Mouse (Mus musculus) embryonic facial prominence, embryonic 10.5 days (tissue): ENCODE results near the gene Kif28. TPM values are rescaled to one million over a fixed set of nuclear protein-coding genes. Genes with fewer than 3 reads are reported as not detected.

Experiments
- DNase-seq: peaks from one replicate; pipeline ENCODE4 v3.0.0-alpha.2; 2017; ENCODE audit warnings: low spot score
- H3K27ac ChIP-seq: fragments of 300-500 bp; sonication (generic); replicated peaks from 2 replicates; pipeline ENCODE4 v1.5.1; 2016; ENCODE audit warnings: mild to moderate bottlenecking
- H3K27me3 ChIP-seq: fragments of 300-500 bp; sonication (generic); replicated peaks from 2 replicates; pipeline ENCODE4 v1.6.1; 2016; ENCODE audit warnings: low read depth, mild to moderate bottlenecking; ENCODE audit not compliant: poor library complexity, severe bottlenecking
- H3K36me3 ChIP-seq: fragments of 300-500 bp; sonication (generic); replicated peaks from 2 replicates; pipeline ENCODE4 v1.6.1; 2016; ENCODE audit warnings: mild to moderate bottlenecking, moderate library complexity
- H3K4me1 ChIP-seq: fragments of 300-500 bp; sonication (generic); 2 replicates; pipeline ENCODE4 v1.6.1; 2016
- H3K4me3 ChIP-seq: fragments of 300-500 bp; sonication (generic); 2 replicates; pipeline ENCODE4 v1.5.1; 2016; ENCODE audit warnings: mild to moderate bottlenecking, moderate library complexity
- H3K9me3 ChIP-seq: fragments of 300-500 bp; sonication (generic); 2 replicates; pipeline ENCODE4 v1.6.1; 2016; ENCODE audit warnings: mild to moderate bottlenecking
- WGBS: fragments of 180-500 bp; shearing (Covaris S2); methylation state at CpG from one replicate; pipeline ENCODE4 v1.1.7; 2016; 5-methylcytosine and 5-hydroxymethylcytosine counted together
- polyA plus RNA-seq: library from polyadenylated mRNA; unstranded; fragments of >200 nt; fragmentation: Nextera tagmentation; extraction: Ambion mirVana; gene quantifications from 2 replicates; pipeline ENCODE4 v1.2.1, GENCODE M21; 2016

The Kif28 gene
- 0.06 TPM in 1 of 2 replicates, not detected in the other for polyA plus RNA-seq

DNA sequence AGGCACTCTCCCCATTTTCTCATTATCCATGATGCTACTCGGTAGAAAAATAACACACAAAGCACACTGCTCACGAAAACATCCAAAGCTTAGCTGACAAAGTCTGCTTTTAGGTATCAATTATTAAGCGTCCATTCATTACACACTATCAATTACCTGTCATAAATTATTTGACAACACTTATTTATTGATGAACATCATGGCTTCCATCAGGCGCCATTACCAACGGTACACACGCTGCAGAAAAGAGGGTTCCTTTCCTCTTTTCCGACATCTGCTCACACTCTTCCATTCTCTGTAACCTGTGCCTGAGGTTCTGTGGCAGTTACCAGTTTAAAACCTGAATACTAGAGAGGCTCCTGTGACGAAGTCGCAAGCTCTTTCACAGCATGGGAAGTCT is at the start of gene Kif28:
Kif28 (minus strand) TSS at position 101 of the 400 bp plus-strand sequence.
- Histone ChIP-seq H3K4me3 (no peak within 1 kb of the TSS), H3K9me3 (no peaks in the 10 kb centered on the region), H3K36me3 (peaks cover 73% of the 10 kb centered on the region), H3K27ac (no peak within 1 kb of the TSS), H3K27me3 (no peaks in the 10 kb centered on the region), H3K4me1 (no peaks in the 10 kb centered on the region)
- 95% methylated on average over 9 of the region's 9 CpGs for WGBS
- DNase-seq: no peak

DNA sequence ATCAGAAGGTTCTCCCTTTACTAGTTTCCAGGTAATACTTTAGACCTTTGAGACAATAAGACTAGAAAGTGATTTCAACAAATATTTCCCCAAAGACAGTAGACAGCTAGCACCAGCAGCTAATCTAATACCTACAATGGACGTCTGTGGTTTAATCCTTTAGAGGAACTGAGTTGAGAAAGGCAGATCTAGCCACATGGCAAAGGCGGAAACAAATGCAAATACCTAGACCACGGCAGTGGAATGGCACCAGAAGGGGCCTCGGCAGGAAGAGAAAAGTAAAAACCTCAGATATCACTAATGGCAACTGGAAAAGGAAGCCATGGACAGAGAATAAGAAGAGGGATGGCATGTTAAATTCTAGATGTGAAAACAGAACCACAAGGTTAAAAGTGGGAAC is 42.2 kb upstream of the Kif28 start:
- Histone ChIP-seq H3K4me1 (no peaks in the 10 kb centered on the region), H3K27ac (no peak overlapping the region), H3K27me3 (no peaks in the 10 kb centered on the region), H3K4me3 (no peak overlapping the region), H3K36me3 (peaks cover 98% of the 10 kb centered on the region), H3K9me3 (no peaks in the 10 kb centered on the region)
- WGBS: 86% methylated on average over 4 of the region's 4 CpGs
- DNase-seq: no peak

DNA sequence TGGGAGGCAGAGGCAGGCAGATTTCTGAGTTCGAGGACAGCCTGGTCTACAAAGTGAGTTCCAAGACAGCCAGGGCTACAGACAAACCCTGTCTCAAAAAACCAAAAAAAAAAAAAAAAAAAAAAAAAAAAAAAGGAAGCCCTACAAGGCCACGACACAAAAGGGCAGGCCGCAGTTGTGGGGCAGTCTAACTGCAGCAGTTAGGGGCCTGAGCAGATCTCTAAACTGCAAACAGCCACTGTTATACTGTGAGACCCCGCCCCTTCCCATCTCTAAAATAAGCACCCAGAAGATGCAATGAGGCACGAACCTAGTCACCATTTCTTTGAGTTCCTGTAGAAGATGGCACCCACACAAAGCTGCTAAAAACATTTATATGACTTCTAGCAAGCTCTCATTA is 40.4 kb upstream of the Kif28 start:
- H3K4me1 ChIP-seq: no peaks in the 10 kb centered on the region
- WGBS: 93% methylated on average over 5 of the region's 5 CpGs
- no peak for DNase-seq

DNA sequence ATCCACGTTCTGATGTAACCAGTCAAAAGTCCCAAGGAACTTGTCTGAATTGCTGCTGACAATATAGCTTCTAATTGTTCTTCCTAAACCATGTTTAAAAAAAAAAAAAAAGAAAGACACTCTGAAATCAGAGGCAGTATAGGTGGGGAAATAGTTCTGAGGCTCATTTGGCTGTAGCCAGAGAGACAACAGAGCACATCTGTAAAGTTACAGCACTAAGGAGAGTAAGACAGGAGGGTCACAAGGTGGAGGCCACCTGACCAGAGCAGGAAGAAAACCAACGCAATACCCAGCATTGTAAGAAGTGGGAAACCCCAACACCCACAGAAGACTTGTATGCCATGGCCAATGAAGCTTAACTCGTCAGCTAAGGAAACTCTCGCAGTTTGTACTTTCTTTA is 39.0 kb upstream of the Kif28 start:
- DNase-seq: no peak
- Histone ChIP-seq H3K9me3 (no peaks in the 10 kb centered on the region), H3K4me3 (no peak overlapping the region), H3K36me3 (peaks cover 98% of the 10 kb centered on the region), H3K4me1 (no peaks in the 10 kb centered on the region), H3K27ac (no peak overlapping the region), H3K27me3 (no peaks in the 10 kb centered on the region)
- 90% methylated on average over 4 of the region's 4 CpGs for WGBS

More for the DNA sequence above, 40.4 kb upstream of the Kif28 start:
- peaks cover 98% of the 10 kb centered on the region for H3K36me3 ChIP-seq
- no peak overlapping the region for H3K27ac ChIP-seq
- no peak overlapping the region for H3K4me3 ChIP-seq
- no peaks in the 10 kb centered on the region for H3K9me3 ChIP-seq
- H3K27me3 ChIP-seq: no peaks in the 10 kb centered on the region

DNA sequence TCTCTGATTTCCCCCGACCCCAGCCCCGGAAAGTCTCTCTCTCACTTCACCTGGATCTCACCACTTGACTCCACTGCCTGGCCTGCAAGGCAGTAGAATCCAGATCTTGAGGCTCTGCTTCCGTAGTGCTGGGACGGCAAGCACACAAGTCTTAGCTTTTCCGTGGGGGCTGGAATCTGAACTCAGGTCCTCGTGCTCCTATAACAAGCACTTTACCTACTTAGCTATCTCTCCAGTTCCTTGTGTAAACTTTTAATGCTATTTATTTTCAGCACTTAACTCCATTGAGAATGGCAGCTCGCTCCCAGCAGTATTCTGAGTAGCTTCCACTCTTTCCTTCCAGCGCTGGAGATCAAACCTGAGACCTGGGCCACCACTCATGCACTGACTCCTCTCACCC is 31.8 kb upstream of the Kif28 start:
- H3K4me1 ChIP-seq: no peaks in the 10 kb centered on the region
- no peak for DNase-seq
- H3K27me3 ChIP-seq: no peaks in the 10 kb centered on the region
- H3K36me3 ChIP-seq: peaks cover 100% of the 10 kb centered on the region
- H3K27ac ChIP-seq: no peak overlapping the region
- no peaks in the 10 kb centered on the region for H3K9me3 ChIP-seq
- 95% methylated on average over 8 of the region's 8 CpGs for WGBS
- H3K4me3 ChIP-seq: no peak overlapping the region

DNA sequence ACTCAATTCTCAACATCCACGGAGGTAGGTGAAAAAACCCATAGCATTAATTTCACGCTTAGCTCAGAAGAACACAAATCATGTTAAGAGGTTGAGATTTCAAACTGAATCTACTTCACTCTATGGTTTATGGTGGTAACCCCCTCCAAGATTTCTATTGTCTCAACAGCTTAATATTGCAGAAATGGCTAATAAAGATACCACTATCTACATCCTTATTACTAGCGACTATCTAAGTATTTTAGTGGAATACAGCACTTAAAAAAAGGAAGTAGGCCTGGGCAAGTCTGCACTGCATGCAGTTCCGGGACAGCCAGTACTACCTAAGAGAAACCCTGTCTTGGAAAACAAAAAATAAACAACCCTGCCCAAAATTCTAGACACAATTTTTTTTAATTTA is 15.5 kb upstream of the Kif28 start:
- H3K4me1 ChIP-seq: no peaks in the 10 kb centered on the region
- DNase-seq: no peak
- H3K4me3 ChIP-seq: no peak overlapping the region
- no peak overlapping the region for H3K27ac ChIP-seq
- H3K9me3 ChIP-seq: no peaks in the 10 kb centered on the region
- peaks cover 100% of the 10 kb centered on the region for H3K36me3 ChIP-seq
- 92% methylated on average over 4 of the region's 4 CpGs for WGBS
- H3K27me3 ChIP-seq: no peaks in the 10 kb centered on the region

DNA sequence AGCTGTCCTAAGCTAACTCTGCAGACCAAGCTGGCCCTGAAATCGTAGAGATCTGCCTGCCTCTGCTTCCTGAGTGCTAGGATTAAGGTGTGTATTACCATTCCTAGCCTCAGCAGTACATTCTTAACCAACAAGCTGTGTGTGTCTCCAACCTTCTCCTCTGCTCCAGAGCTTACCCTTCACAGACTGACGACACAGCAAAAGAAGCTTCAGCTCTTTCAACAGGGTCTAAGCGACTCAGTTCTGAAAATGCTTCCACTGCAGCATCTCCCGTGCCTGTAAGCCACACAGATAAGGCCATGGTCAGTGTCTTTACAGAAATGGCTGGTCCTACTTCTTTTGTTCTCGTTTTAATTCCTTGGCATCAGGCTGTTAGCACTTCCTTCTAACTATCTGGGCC is 15.0 kb upstream of the Kif28 start:
- no peak for DNase-seq
- Histone ChIP-seq H3K4me1 (no peaks in the 10 kb centered on the region), H3K27me3 (no peaks in the 10 kb centered on the region), H3K9me3 (no peaks in the 10 kb centered on the region), H3K36me3 (peaks cover 99% of the 10 kb centered on the region), H3K4me3 (no peak overlapping the region), H3K27ac (no peak overlapping the region)
- 96% methylated on average over 5 of the region's 5 CpGs for WGBS

DNA sequence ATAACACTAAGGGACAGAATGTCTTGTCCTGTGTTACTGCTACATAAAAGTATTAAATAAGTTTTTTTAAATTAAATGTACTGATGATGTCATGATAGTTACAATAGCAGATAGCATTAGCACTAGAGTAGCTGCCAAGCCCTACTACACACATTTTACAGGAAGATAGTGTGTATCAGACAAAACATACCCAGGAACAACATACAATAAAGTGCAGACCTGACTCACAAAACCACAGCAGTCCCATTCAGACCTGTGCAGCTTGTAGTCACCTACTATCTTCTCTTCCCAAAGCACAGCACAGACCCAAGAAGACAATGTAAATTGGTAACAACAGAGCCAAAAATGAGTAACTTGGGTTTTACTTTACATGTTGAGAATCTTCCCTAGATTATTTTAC is 11.4 kb upstream of the Kif28 start:
- Histone ChIP-seq H3K27ac (no peak overlapping the region), H3K9me3 (no peaks in the 10 kb centered on the region), H3K4me1 (no peaks in the 10 kb centered on the region), H3K27me3 (no peaks in the 10 kb centered on the region), H3K36me3 (peaks cover 99% of the 10 kb centered on the region), H3K4me3 (no peak overlapping the region)
- DNase-seq: no peak

DNA sequence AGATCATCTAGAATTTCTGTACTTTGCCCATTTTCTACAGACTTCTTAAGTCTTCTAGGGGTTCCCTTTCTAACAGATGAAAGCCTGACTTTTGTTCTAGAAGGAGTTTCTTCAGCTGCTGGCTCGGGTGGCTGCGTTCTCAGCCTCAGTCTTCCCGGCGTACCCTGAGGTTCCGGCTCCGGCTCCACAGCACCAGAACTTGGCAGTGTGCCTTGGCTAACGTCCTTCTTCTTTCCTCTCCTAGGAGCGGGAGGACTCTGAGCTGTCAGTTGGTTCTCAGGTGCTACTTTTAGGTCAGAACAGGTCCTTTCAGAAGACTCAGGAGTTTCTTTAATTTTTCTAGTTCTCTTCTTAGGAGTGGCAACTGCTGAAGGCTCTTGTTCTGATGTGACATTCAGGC is 7.9 kb upstream of the Kif28 start:
- Histone ChIP-seq H3K27me3 (no peaks in the 10 kb centered on the region), H3K9me3 (no peaks in the 10 kb centered on the region), H3K4me1 (no peaks in the 10 kb centered on the region), H3K36me3 (peaks cover 99% of the 10 kb centered on the region), H3K4me3 (no peak overlapping the region), H3K27ac (no peak overlapping the region)
- no peak for DNase-seq
- 95% methylated on average over 8 of the region's 8 CpGs for WGBS

DNA sequence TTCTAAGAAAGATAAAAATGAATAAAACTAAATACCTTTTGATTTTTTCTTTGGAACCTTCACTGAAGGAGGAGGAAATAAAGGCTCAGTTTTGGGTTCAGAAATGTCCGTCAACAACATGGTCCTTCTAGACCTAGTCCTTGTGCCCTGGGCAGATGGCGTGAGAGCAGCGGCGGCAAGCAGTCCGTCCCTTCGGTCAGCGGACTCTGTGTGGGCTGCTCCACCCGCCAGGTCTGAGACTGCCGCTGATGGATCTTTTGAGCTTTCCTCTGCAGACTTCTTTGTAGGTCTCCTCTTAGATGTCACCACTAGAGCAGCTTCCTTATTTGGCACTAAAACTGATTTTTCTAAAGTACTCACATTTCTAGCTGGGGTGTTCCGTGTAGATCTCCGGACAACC is 7.2 kb upstream of the Kif28 start:
- Histone ChIP-seq H3K4me3 (no peak overlapping the region), H3K27me3 (no peaks in the 10 kb centered on the region), H3K36me3 (peaks cover 99% of the 10 kb centered on the region), H3K27ac (no peak overlapping the region), H3K4me1 (no peaks in the 10 kb centered on the region), H3K9me3 (no peaks in the 10 kb centered on the region)
- DNase-seq: no peak
- WGBS: 96% methylated on average over 11 of the region's 11 CpGs

DNA sequence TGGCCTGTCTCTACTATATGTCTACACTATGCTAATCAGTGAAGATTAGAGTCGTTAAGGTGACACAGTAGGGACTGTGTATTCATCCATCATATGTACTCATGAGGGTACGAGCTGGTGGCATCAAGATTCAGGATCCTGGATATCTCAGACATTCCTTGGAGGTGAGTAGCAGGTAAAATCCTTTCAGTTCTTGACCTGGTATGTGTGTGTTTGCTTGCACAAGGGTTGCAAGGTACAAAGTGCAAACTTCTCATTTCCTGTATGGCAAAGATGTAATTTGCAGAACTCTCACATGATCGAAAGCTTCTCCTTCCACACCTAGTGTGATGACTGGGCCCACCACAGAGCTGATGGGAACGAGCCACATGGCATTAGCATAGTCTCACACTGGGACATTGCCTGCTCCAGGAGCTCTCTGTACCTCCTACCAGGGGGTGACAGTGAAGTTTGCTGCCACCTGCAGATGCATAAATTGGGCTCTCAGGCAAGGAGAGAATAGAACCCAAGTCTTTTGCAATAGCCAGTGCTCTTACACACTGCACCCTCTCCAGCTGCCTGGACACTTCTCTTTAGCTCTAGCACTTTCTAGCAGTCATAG is 1.4 kb downstream of the Kif28 start:
- Histone ChIP-seq H3K4me1 (no peaks in the 10 kb centered on the region), H3K36me3 (peaks cover 59% of the 10 kb centered on the region), H3K4me3 (no peak overlapping the region), H3K9me3 (no peaks in the 10 kb centered on the region), H3K27ac (no peak overlapping the region), H3K27me3 (no peaks in the 10 kb centered on the region)
- no peak for DNase-seq
- WGBS: 84% methylated on average over 4 of the region's 4 CpGs

DNA sequence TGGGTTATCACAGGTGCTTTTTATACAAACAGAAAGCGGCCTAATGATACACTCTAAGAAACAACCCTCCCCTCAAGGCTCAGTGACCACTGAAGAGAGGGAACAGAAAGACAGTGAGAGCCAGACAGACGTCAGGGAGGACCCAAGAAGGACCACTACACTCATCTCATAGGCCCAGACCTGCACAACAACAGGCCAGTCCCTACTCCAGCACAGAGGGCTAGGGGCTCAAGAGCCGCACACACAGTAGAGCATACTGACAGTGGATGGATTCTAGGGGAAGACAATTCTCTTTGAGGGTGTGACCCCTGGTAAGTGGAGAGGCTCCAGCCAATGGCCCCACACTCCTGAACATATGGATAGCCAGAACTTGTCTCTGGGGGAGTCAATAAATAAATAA is 8.6 kb downstream of the Kif28 start:
- Histone ChIP-seq H3K27me3 (no peaks in the 10 kb centered on the region), H3K4me1 (no peaks in the 10 kb centered on the region), H3K36me3 (no peaks in the 10 kb centered on the region), H3K9me3 (no peaks in the 10 kb centered on the region), H3K27ac (no peak overlapping the region), H3K4me3 (no peak overlapping the region)
- 79% methylated on average over 3 of the region's 3 CpGs for WGBS
- no peak for DNase-seq

DNA sequence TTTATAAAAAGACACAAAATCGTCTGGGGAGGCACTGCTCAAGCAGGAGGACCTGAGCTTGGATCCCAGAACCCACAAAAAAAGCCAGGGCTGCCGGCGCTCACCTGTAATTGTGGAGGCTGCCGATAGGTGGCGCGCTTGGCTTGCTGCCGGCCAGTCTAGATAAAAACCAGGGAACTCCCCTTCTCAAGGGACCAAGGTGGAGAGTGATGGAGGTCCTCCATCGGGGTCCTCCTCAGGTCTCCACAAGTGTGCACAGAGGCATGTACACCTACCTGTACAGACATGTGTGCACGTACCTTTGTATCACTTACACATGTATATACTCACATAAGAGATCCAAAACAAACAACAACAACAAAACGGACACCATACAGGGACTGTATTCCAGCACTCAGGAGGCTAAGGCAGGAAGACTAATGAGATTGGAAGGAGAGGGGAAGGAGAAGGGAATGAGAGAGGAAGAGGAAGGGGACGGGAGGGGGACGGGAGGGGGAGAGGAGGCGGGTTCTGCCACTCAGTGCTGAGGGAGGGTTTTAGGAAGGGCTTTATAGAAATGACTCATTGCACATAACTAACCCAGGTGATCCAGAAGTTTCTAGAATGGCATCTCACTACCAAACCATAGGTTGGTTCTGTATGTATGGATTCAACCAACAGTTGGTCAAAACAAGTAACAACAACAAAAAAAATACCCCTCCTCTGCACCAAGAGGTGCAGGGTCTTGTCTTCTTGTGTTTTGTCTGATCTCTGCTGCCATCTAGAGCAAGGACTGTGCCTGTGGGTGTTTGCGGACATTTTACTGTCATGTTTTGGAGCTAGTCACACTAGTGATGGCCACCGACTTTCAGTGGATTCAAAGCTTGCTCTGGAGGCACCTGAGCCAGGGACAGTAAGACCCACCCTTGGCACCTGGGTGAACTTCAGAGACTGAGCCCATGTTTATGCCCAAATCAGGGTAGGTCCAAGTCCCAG is 10.3 kb downstream of the Kif28 start:
- Histone ChIP-seq H3K36me3 (no peaks in the 10 kb centered on the region), H3K27ac (no peak overlapping the region), H3K27me3 (no peaks in the 10 kb centered on the region), H3K9me3 (no peaks in the 10 kb centered on the region), H3K4me1 (no peaks in the 10 kb centered on the region), H3K4me3 (peak overlapping the region; percentile 21; the same call in 1 of the 2 replicates)
- DNase-seq: peak; percentile 71
- 36% methylated on average over 15 of the region's 15 CpGs for WGBS
